Mouse (Mus musculus): ENCODE data around the gene Dbf4. TPM values are rescaled to one million over a fixed set of nuclear protein-coding genes. Genes with fewer than 3 reads are reported as not detected.

Dbf4 gene
- total RNA-seq, 1 experiment from 2014 or later, result 9.8 TPM

GRCm38 (mm10) chr5:8366771-8367613, 55.5 kb downstream of the Dbf4 start:
- no peak for DNase-seq

- DNase-seq, result no peak
Observed at GRCm38 (mm10) chr5:8362361-8362760, 60.2 kb downstream of the Dbf4 start.

GRCm38 (mm10) chr5:8357677-8358076, 64.8 kb downstream of the Dbf4 start:
- DNase-seq, result no peak

- no peak for DNase-seq
Observed at GRCm38 (mm10) chr5:8356885-8357651, 65.4 kb downstream of the Dbf4 start.

DNA sequence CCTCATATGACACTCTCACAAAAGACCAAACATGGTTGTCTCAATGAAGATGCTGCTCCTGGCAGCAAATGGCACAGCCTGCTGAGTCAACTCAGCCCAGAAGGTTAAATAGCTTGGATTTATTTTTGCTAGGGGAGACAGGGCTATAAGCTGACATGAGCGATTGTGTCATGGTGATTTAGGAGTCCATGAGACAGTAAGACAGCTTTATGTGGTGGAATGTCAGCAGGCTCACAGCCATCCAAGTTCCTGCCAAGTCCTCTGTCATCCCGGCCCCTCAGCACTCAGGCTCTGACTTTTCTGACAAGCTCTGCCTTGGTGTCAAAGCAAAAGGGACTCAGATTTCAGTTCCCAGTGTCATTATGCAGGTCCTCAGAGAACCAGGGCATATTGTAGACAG, 66.2 kb downstream of the Dbf4 start:
- peak; percentile 30 for DNase-seq

- no peak for DNase-seq
Observed at GRCm38 (mm10) chr5:8349557-8349956, 73.0 kb downstream of the Dbf4 start.

Other genes with a start within 250 kb of the Dbf4 start
- 3.2 and 3.9 TPM in 2 replicates for gene Adam22, start 54.6 kb downstream of the Dbf4 start, total RNA-seq (2021)
- 13.1 and 15.1 TPM in 2 replicates for gene Slc25a40, start 134 bp upstream of the Dbf4 start, total RNA-seq (2021)
- 4.9 and 6.4 TPM in 2 replicates for gene Rundc3b, start 200.2 kb upstream of the Dbf4 start, total RNA-seq (2021)
- 48.1 and 56.1 TPM in 2 replicates for gene Abcb1a, start 237.4 kb upstream of the Dbf4 start, total RNA-seq (2021)